Mouse (Mus musculus) embryonic facial prominence, embryonic 11.5 days (tissue): ENCODE data around the gene Atxn7. TPM values are rescaled to one million over a fixed set of nuclear protein-coding genes. Genes with fewer than 3 reads are reported as not detected.

Source experiments
- ATAC-seq: fragments of 200-750 bp; cut with Nextera tagmentation; replicated peaks from 2 replicates; pipeline ENCODE4 v1.8.0; 2017; ENCODE audit warnings: low read depth; ENCODE audit not compliant: insufficient number of reproducible peaks, low FRiP score, low TSS enrichment
- DNase-seq: peaks from one replicate; pipeline ENCODE4 v3.0.0-alpha.2; 2015; ENCODE audit warnings: low spot score
- H3K27ac ChIP-seq: fragments of 300-500 bp; sonication (generic); replicated peaks from 2 replicates; pipeline ENCODE4 v1.5.1; 2014; ENCODE audit warnings: mild to moderate bottlenecking, low read depth, low read length, control low read depth
- H3K27me3 ChIP-seq: fragments of 300-500 bp; sonication (generic); 2 replicates; pipeline ENCODE4 v1.6.1; 2014; ENCODE audit warnings: mild to moderate bottlenecking, low read length, moderate library complexity, mixed read lengths; ENCODE audit not compliant: control insufficient read depth, insufficient read depth
- H3K36me3 ChIP-seq: fragments of 300-500 bp; sonication (generic); replicated peaks from 2 replicates; pipeline ENCODE4 v1.6.1; 2014; ENCODE audit warnings: low read depth, mild to moderate bottlenecking, low read length, moderate library complexity, mixed read lengths; ENCODE audit not compliant: control insufficient read depth, insufficient read depth
- H3K4me1 ChIP-seq: fragments of 300-500 bp; sonication (generic); 2 replicates; pipeline ENCODE4 v1.6.1; 2014; ENCODE audit warnings: low read length, mixed read lengths; ENCODE audit not compliant: control insufficient read depth, insufficient read depth
- H3K4me2 ChIP-seq: fragments of 300-500 bp; sonication (generic); 2 replicates; pipeline ENCODE4 v1.6.1; 2014; ENCODE audit warnings: low read depth, mild to moderate bottlenecking, control low read depth, low read length, moderate library complexity
- H3K4me3 ChIP-seq: fragments of 300-500 bp; sonication (generic); 2 replicates; pipeline ENCODE4 v1.5.1; 2014; ENCODE audit warnings: low read depth, low read length, control low read depth
- H3K9ac ChIP-seq: fragments of 300-500 bp; sonication (generic); replicated peaks from 2 replicates; pipeline ENCODE4 v1.6.1; 2014; ENCODE audit warnings: mild to moderate bottlenecking, control low read depth, low read length
- H3K9me3 ChIP-seq: fragments of 300-500 bp; sonication (generic); replicated peaks from 2 replicates; pipeline ENCODE4 v1.6.1; 2016; ENCODE audit warnings: mild to moderate bottlenecking, low read length, inconsistent platforms, mixed read lengths; ENCODE audit not compliant: control insufficient read depth
- WGBS: fragments of 180-500 bp; shearing (Covaris S2); extraction: QIAGEN DNeasy Blood & Tissue Kit; methylation state at CpG from one replicate; pipeline ENCODE4 v1.1.7; 2014; 5-methylcytosine and 5-hydroxymethylcytosine counted together
- polyA plus RNA-seq: library from polyadenylated mRNA; unstranded; fragments of >200 nt; fragmentation: Nextera tagmentation; extraction: Ambion mirVana; gene quantifications from 2 replicates; pipeline ENCODE4 v1.2.1, GENCODE M21; 2014

Gene Atxn7
- polyA plus RNA-seq: 3.4 and 3.7 TPM in 2 replicates

DNA sequence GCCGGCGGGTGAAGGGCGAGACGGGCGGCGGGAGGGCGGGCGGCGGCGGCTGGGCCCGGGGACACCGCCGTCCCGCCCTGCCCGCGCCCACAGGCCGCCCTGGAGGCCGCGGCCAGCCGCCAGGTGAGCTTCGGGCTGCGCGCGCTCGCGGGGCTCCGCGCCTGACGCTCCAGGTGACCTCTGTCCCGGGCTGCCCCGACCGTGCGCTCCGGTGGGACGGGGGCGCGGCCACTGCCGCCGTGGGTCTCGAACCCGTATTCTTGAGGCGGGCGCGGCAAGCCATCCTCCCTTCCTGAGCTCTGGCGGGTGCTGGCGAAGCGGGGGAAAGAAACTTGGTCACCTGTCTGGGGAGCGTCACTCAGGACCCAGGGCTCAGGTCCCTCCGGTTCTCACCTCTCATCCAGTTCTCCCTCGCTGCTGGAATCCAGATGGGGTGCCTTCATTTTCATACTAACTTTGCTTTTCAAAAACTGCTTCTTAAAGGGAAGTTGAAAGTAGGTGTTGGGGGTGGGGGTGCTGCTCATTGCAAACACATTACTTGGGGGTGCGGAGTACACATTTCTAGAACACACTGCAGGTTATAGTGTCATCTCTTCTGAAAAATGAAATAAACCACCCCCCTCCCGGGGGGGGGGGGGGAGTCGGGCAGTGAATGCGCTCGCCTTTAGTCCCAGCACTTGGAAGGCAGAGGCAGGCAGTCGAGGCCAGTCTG lies at the start of gene Atxn7, which contains the start of gene Thoc7:
Gene Atxn7 (plus strand): TSS at position 40 of the 712 bp plus-strand sequence.
Gene Thoc7 (minus strand): TSS at position 452 of the 712 bp plus-strand sequence.
- H3K4me2 ChIP-seq: peak within 1 kb of the TSS; percentile 77
- whole genome bisulfite sequencing: 7% methylated on average over 25 of the region's 56 CpGs
- DNase-seq (peak; percentile 53), ATAC-seq (peak; percentile 58)
- H3K27ac ChIP-seq: peak within 1 kb of the TSS; percentile 82
- no peaks in the 10 kb centered on the region for H3K9me3 ChIP-seq
- H3K4me3 ChIP-seq: peak within 1 kb of the TSS; percentile 94
- no peaks in the 10 kb centered on the region for H3K4me1 ChIP-seq
- H3K36me3 ChIP-seq: no peaks in the 10 kb centered on the region
- peak within 1 kb of the TSS; percentile 99 for H3K9ac ChIP-seq
- no peaks in the 10 kb centered on the region for H3K27me3 ChIP-seq

DNA sequence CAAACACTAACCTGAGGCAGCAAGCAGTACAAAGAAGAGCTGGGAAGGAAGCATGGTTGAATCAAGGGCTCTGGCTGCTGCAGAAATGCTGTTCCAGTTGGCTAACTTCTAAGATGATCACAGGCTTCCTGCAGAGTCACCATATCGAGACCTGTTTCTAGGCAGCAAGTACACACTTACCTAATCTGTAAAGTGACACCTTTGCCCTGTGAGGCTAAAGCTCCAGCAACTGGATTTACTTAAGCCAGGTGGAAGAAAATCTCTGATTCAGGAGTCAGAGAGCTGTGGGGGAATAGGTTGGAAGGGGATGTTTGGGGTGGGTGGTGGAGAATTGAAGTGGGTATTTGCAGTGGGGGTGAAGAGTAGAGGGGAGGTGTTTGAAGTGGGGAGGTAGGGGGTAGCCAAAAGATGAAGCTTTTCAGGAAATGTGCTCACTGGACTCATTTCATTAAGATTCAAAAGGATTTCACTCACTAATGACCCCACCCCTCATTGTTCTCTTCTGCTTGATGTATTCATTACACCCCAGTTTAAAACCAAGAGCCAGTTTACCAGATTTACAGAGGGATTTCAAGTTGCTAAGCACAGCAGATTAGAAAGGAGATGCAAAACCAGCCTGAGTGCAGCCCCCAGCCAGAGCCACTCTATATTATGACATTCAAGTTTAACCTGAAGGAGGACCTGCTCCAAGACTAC lies 46.7 kb upstream of the Atxn7 start, which contains the start of gene Gm281:
Gene Gm281 (minus strand): TSS at position 92 of the 696 bp plus-strand sequence.
- no peaks in the 10 kb centered on the region for H3K9me3 ChIP-seq
- no peak within 1 kb of the TSS for H3K27ac ChIP-seq
- no peak within 1 kb of the TSS for H3K4me3 ChIP-seq
- H3K36me3 ChIP-seq: no peaks in the 10 kb centered on the region
- H3K9ac ChIP-seq: no peak within 1 kb of the TSS
- H3K4me2 ChIP-seq: no peak within 1 kb of the TSS
- no peaks in the 10 kb centered on the region for H3K27me3 ChIP-seq
- ATAC-seq (no peak), DNase-seq (no peak)
- 39% methylated on average over 1 of the region's 1 CpGs for WGBS
- H3K4me1 ChIP-seq: no peaks in the 10 kb centered on the region

DNA sequence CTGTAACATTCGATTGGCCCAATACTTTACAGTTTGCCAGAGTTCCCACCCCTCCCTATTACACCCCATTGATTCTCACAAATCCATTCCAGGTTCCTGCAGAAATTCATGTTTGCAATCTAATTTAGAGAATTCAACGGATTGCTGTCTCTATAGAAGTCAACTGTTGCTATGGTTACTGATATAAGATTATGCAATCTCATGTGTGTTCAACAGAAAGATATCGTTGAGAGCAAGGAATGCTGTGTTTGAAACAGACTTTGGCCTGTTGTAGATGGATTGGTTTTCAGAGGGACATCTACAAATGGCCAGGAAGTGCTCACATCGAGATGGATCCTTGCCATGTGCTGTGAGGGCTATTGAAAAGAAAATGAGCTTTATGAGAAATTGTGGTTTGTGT lies 46.0 kb upstream of the Atxn7 start:
- no peak overlapping the region for H3K27ac ChIP-seq
- WGBS: 79% methylated on average over 4 of the region's 4 CpGs
- no peak overlapping the region for H3K4me2 ChIP-seq
- no peak overlapping the region for H3K9ac ChIP-seq
- no peaks in the 10 kb centered on the region for H3K9me3 ChIP-seq
- no peaks in the 10 kb centered on the region for H3K4me1 ChIP-seq
- ATAC-seq (no peak), DNase-seq (no peak)
- H3K4me3 ChIP-seq: no peak overlapping the region
- no peaks in the 10 kb centered on the region for H3K27me3 ChIP-seq
- no peaks in the 10 kb centered on the region for H3K36me3 ChIP-seq

DNA sequence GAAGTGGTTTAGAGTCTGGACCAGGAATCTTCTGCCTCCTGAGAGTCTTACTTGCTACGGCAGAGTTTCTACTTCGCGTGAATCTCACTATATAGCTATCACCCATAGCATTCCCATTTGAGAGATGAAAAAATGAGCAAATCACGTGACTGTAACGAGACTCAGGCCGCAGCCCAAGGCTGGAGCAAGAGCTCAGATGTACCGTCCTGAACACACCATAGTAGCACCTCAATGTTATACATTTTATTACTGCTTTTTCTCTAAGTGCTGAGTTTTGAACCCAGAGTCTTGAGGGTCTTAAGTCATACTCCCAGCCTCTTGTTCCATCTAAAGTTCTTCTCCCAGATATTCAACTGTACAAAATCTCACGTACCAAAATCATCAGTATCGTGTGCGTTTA lies 44.0 kb upstream of the Atxn7 start:
- no peaks in the 10 kb centered on the region for H3K36me3 ChIP-seq
- no peak overlapping the region for H3K27ac ChIP-seq
- H3K9ac ChIP-seq: no peak overlapping the region
- no peak for ATAC-seq
- no peak overlapping the region for H3K4me3 ChIP-seq
- H3K4me1 ChIP-seq: no peaks in the 10 kb centered on the region
- H3K4me2 ChIP-seq: no peak overlapping the region
- WGBS: 90% methylated on average over 10 of the region's 10 CpGs
- no peaks in the 10 kb centered on the region for H3K27me3 ChIP-seq
- DNase-seq: no peak
- H3K9me3 ChIP-seq: no peaks in the 10 kb centered on the region

DNA sequence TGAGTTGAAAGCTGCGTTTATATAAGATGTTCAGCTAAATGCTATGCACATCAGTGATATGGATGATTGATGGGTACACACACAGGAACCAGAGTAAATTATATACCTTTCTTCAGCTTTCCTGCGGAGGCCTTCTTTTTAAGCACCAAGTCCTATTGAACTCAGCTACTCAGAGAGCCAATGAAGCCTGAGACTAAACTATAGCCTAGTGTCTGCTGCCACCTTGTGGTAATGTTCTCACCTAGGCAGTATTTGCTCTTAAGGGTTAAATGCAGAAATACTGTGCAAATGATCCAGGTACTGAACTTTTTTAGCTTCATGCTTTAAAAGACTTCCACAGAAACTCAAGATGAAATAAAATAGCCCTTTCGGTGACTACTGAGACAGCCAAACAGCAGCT lies 43.6 kb upstream of the Atxn7 start:
- H3K9ac ChIP-seq: no peak overlapping the region
- ATAC-seq (0 out of 2 replicates have a peak, but pooled peaks have one; percentile 78), DNase-seq (peak; percentile 91)
- no peaks in the 10 kb centered on the region for H3K4me1 ChIP-seq
- no peaks in the 10 kb centered on the region for H3K27me3 ChIP-seq
- H3K4me2 ChIP-seq: no peak overlapping the region
- H3K9me3 ChIP-seq: no peaks in the 10 kb centered on the region
- no peak overlapping the region for H3K27ac ChIP-seq
- no peak overlapping the region for H3K4me3 ChIP-seq
- H3K36me3 ChIP-seq: no peaks in the 10 kb centered on the region
- 37% methylated on average over 3 of the region's 3 CpGs for WGBS

DNA sequence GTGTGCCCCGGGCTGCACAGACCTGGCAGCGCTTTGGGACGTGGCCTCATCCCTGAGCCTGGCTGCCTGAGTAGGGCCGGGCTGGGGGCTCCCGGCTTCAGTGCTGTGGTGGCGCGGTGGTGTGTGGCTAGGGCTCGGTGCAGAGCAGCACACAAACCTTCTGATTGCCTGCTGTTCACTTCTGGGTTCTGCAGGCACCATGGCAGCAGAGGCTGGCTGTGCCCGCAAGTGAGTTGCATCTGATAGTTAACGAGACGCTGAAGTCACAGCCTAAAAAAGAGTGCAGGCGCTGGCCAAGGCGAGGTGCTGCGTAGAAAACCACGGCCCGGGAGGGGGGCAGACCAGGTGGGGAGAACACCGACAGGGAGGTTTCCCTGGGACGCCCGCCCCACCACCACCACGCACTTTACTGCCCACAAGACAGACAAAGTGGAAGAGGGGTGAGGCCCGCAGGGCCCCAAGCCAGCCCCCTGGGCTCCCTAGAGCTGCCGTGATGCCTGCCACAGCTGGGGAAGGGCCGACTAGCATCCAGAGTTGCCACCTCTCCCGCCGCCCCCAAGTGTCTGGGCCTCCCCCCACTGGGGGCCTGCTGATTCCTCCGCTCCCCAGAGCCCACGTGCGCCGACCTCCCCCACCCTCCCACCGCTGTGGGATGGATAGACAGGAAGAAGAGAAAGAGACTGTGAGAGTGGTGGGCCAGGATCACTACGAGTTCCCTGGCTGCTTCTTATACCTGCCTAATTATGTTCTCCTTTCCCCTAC lies 27.8 kb upstream of the Atxn7 start:
- Histone ChIP-seq H3K27me3 (no peaks in the 10 kb centered on the region), H3K9me3 (no peaks in the 10 kb centered on the region), H3K4me3 (peak overlapping the region; percentile 21; the same call in 1 of the 2 replicates), H3K27ac (no peak overlapping the region), H3K4me2 (peak overlapping the region; percentile 53), H3K9ac (peak overlapping the region; percentile 46), H3K36me3 (no peaks in the 10 kb centered on the region), H3K4me1 (no peaks in the 10 kb centered on the region)
- WGBS: 32% methylated on average over 31 of the region's 31 CpGs
- ATAC-seq (peak; percentile 44; the same call in 1 of the 2 replicates), DNase-seq (no peak)

DNA sequence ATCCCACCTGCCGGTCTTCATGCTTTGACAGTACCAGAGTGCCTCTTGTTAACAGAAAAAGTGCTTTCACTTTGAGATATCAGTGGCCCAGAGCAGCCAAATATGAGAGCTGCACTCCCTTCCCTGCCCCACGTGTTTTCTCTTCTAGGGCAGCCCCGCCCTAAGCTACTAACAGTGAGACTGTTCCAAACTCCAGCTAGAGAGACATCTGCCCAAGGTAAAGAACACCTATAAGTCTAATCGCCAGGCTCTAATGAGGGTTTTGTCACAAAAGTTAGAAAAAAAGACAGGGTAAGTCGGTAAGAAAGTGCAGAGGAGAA lies 27.2 kb upstream of the Atxn7 start:
- no peaks in the 10 kb centered on the region for H3K4me1 ChIP-seq
- ATAC-seq (no peak), DNase-seq (no peak)
- H3K27me3 ChIP-seq: no peaks in the 10 kb centered on the region
- no peaks in the 10 kb centered on the region for H3K9me3 ChIP-seq
- no peaks in the 10 kb centered on the region for H3K36me3 ChIP-seq
- no peak overlapping the region for H3K9ac ChIP-seq
- no peak overlapping the region for H3K4me3 ChIP-seq
- WGBS: 46% methylated on average over 5 of the region's 5 CpGs
- no peak overlapping the region for H3K27ac ChIP-seq
- no peak overlapping the region for H3K4me2 ChIP-seq
